Mouse (Mus musculus) heart, embryonic 10.5 days (tissue): ENCODE results near the gene C130074G19Rik. TPM values are rescaled to one million over a fixed set of nuclear protein-coding genes. Genes with fewer than 3 reads are reported as not detected.

Experiments
- DNase-seq: peaks from one replicate; pipeline ENCODE4 v3.0.0-alpha.2; 2017; ENCODE audit warnings: low spot score
- H3K27ac ChIP-seq: fragments of 300-500 bp; sonication (generic); 2 replicates; pipeline ENCODE4 v1.5.1; 2016; ENCODE audit warnings: mild to moderate bottlenecking
- H3K27me3 ChIP-seq: fragments of 300-500 bp; sonication (generic); 2 replicates; pipeline ENCODE4 v1.6.1; 2016; ENCODE audit warnings: mild to moderate bottlenecking; ENCODE audit not compliant: poor library complexity, insufficient read depth, severe bottlenecking
- H3K36me3 ChIP-seq: fragments of 300-500 bp; sonication (generic); 2 replicates; pipeline ENCODE4 v1.6.1; 2016; ENCODE audit warnings: mild to moderate bottlenecking, moderate library complexity
- H3K4me1 ChIP-seq: fragments of 300-500 bp; sonication (generic); 2 replicates; pipeline ENCODE4 v1.6.1; 2016; ENCODE audit warnings: mild to moderate bottlenecking
- H3K4me3 ChIP-seq: fragments of 300-500 bp; sonication (generic); 2 replicates; pipeline ENCODE4 v1.5.1; 2016; ENCODE audit warnings: mild to moderate bottlenecking, moderate library complexity
- H3K9me3 ChIP-seq: fragments of 300-500 bp; sonication (generic); 2 replicates; pipeline ENCODE4 v1.6.1; 2016; ENCODE audit warnings: mild to moderate bottlenecking, moderate library complexity
- WGBS: fragments of 180-500 bp; shearing (Covaris S2); methylation state at CpG from one replicate; pipeline ENCODE4 v1.1.7; 2016; 5-methylcytosine and 5-hydroxymethylcytosine counted together
- polyA plus RNA-seq: library from polyadenylated mRNA; unstranded; fragments of >200 nt; fragmentation: Nextera tagmentation; extraction: Ambion mirVana; gene quantifications from 2 replicates; pipeline ENCODE4 v1.2.1, GENCODE M21; 2016

Gene C130074G19Rik
- polyA plus RNA-seq, 1 experiment from 2014 or later = 0.82 TPM

GRCm38 (mm10) chr1:184903697-184904096, 20.7 kb upstream of the C130074G19Rik start:
- Histone ChIP-seq H3K4me3 (no peak overlapping the region), H3K36me3 (peaks cover 52% of the 10 kb centered on the region), H3K27me3 (no peaks in the 10 kb centered on the region), H3K27ac (no peak overlapping the region), H3K4me1 (0 out of 2 replicates have a peak, but pooled peaks cover 3% of the 10 kb centered on the region), H3K9me3 (no peaks in the 10 kb centered on the region)
- no peak for DNase-seq
- WGBS = 75% methylated on average over 7 of the region's 7 CpGs

- Histone ChIP-seq H3K4me1 (0 out of 2 replicates have a peak, but pooled peaks cover 3% of the 10 kb centered on the region), H3K36me3 (peaks cover 50% of the 10 kb centered on the region), H3K27me3 (no peaks in the 10 kb centered on the region), H3K9me3 (no peaks in the 10 kb centered on the region), H3K27ac (no peak overlapping the region), H3K4me3 (no peak overlapping the region)
- WGBS = 82% methylated on average over 7 of the region's 7 CpGs
- peak; percentile 68 for DNase-seq
Observed at GRCm38 (mm10) chr1:184902886-184903285, 19.9 kb upstream of the C130074G19Rik start.

GRCm38 (mm10) chr1:184897350-184897749, 14.3 kb upstream of the C130074G19Rik start:
- 66% methylated on average over 16 of the region's 16 CpGs for WGBS

GRCm38 (mm10) chr1:184891998-184892397, 9.0 kb upstream of the C130074G19Rik start:
- Histone ChIP-seq H3K4me1 (no peaks in the 10 kb centered on the region), H3K27me3 (no peaks in the 10 kb centered on the region), H3K27ac (no peak overlapping the region), H3K36me3 (no peaks in the 10 kb centered on the region), H3K4me3 (no peak overlapping the region), H3K9me3 (no peaks in the 10 kb centered on the region)
- DNase-seq = no peak
- 81% methylated on average over 3 of the region's 3 CpGs for WGBS

More at GRCm38 (mm10) chr1:184897350-184897749, 14.3 kb upstream of the C130074G19Rik start:
- peaks cover 15% of the 10 kb centered on the region for H3K36me3 ChIP-seq
- no peak for DNase-seq
- no peak overlapping the region for H3K27ac ChIP-seq
- no peaks in the 10 kb centered on the region for H3K27me3 ChIP-seq
- no peak overlapping the region for H3K4me3 ChIP-seq
- H3K4me1 ChIP-seq = peaks cover 3% of the 10 kb centered on the region; the same call in 1 of the 2 replicates
- H3K9me3 ChIP-seq = no peaks in the 10 kb centered on the region

- H3K4me1 ChIP-seq = no peaks in the 10 kb centered on the region
- 90% methylated on average over 6 of the region's 6 CpGs for WGBS
- peaks cover 6% of the 10 kb centered on the region; the same call in 1 of the 2 replicates for H3K27me3 ChIP-seq
- no peak overlapping the region for H3K27ac ChIP-seq
- H3K36me3 ChIP-seq = no peaks in the 10 kb centered on the region
- H3K9me3 ChIP-seq = no peaks in the 10 kb centered on the region
- H3K4me3 ChIP-seq = no peak overlapping the region
- no peak for DNase-seq
Observed at GRCm38 (mm10) chr1:184889454-184889853, 6.4 kb upstream of the C130074G19Rik start.

- Histone ChIP-seq H3K9me3 (no peaks in the 10 kb centered on the region), H3K4me3 (no peak overlapping the region), H3K36me3 (no peaks in the 10 kb centered on the region), H3K27me3 (peaks cover 37% of the 10 kb centered on the region), H3K27ac (no peak overlapping the region), H3K4me1 (peaks cover 15% of the 10 kb centered on the region)
- DNase-seq = no peak
- WGBS = 59% methylated on average over 1 of the region's 1 CpGs
Observed at GRCm38 (mm10) chr1:184886160-184886559, 3.1 kb upstream of the C130074G19Rik start.

- H3K4me1 ChIP-seq = peaks cover 22% of the 10 kb centered on the region
- no peaks in the 10 kb centered on the region for H3K36me3 ChIP-seq
- H3K27ac ChIP-seq = no peak overlapping the region
- no peaks in the 10 kb centered on the region for H3K9me3 ChIP-seq
- WGBS = 51% methylated on average over 7 of the region's 7 CpGs
- H3K4me3 ChIP-seq = peak overlapping the region; percentile 70
- peaks cover 50% of the 10 kb centered on the region for H3K27me3 ChIP-seq
- no peak for DNase-seq
Observed at GRCm38 (mm10) chr1:184881861-184882260, 1.2 kb downstream of the C130074G19Rik start.

GRCm38 (mm10) chr1:184881211-184881610, 1.8 kb downstream of the C130074G19Rik start:
- H3K27ac ChIP-seq = no peak overlapping the region
- peaks cover 22% of the 10 kb centered on the region for H3K4me1 ChIP-seq
- H3K4me3 ChIP-seq = no peak overlapping the region
- no peaks in the 10 kb centered on the region for H3K36me3 ChIP-seq
- no peaks in the 10 kb centered on the region for H3K9me3 ChIP-seq
- DNase-seq = no peak
- H3K27me3 ChIP-seq = peaks cover 50% of the 10 kb centered on the region
- 83% methylated on average over 5 of the region's 5 CpGs for WGBS

GRCm38 (mm10) chr1:184878860-184879259, 4.2 kb downstream of the C130074G19Rik start:
- Histone ChIP-seq H3K9me3 (no peaks in the 10 kb centered on the region), H3K4me3 (no peak overlapping the region), H3K36me3 (no peaks in the 10 kb centered on the region), H3K27ac (no peak overlapping the region), H3K27me3 (peaks cover 49% of the 10 kb centered on the region), H3K4me1 (peaks cover 22% of the 10 kb centered on the region)
- WGBS = 69% methylated on average over 6 of the region's 6 CpGs
- no peak for DNase-seq

GRCm38 (mm10) chr1:184877306-184877705, 5.7 kb downstream of the C130074G19Rik start:
- Histone ChIP-seq H3K4me3 (no peak overlapping the region), H3K36me3 (no peaks in the 10 kb centered on the region), H3K27ac (no peak overlapping the region), H3K4me1 (peaks cover 13% of the 10 kb centered on the region), H3K27me3 (peaks cover 38% of the 10 kb centered on the region), H3K9me3 (no peaks in the 10 kb centered on the region)
- 50% methylated on average over 2 of the region's 2 CpGs for whole genome bisulfite sequencing
- no peak for DNase-seq

GRCm38 (mm10) chr1:184873910-184874309, 9.1 kb downstream of the C130074G19Rik start:
- H3K4me3 ChIP-seq = no peak overlapping the region
- H3K9me3 ChIP-seq = no peaks in the 10 kb centered on the region
- H3K4me1 ChIP-seq = peaks cover 18% of the 10 kb centered on the region
- peaks cover 22% of the 10 kb centered on the region for H3K27me3 ChIP-seq
- DNase-seq = no peak
- H3K27ac ChIP-seq = no peak overlapping the region
- H3K36me3 ChIP-seq = no peaks in the 10 kb centered on the region
- 86% methylated on average over 11 of the region's 11 CpGs for WGBS

GRCm38 (mm10) chr1:184872069-184872819, 10.8 kb downstream of the C130074G19Rik start:
- 64% methylated on average over 7 of the region's 7 CpGs for WGBS
- Histone ChIP-seq H3K4me3 (no peak overlapping the region), H3K36me3 (no peaks in the 10 kb centered on the region), H3K9me3 (no peaks in the 10 kb centered on the region), H3K27me3 (peaks cover 21% of the 10 kb centered on the region; the same call in 1 of the 2 replicates), H3K27ac (peak overlapping the region; percentile 42; the same call in 1 of the 2 replicates), H3K4me1 (peaks cover 17% of the 10 kb centered on the region)
- no peak for DNase-seq

GRCm38 (mm10) chr1:184871506-184871905, 11.5 kb downstream of the C130074G19Rik start:
- Histone ChIP-seq H3K9me3 (no peaks in the 10 kb centered on the region), H3K4me3 (no peak overlapping the region), H3K4me1 (peaks cover 21% of the 10 kb centered on the region), H3K27ac (peak overlapping the region; percentile 42; the same call in 1 of the 2 replicates), H3K36me3 (no peaks in the 10 kb centered on the region), H3K27me3 (peaks cover 21% of the 10 kb centered on the region; the same call in 1 of the 2 replicates)
- 65% methylated on average over 1 of the region's 1 CpGs for WGBS
- no peak for DNase-seq
